Mouse (Mus musculus) stomach, postnatal 0 days (tissue): ENCODE results near the gene Mtr. TPM values are rescaled to one million over a fixed set of nuclear protein-coding genes. Genes with fewer than 3 reads are reported as not detected.

Experiments
- ATAC-seq: fragments of 200-750 bp; cut with Nextera tagmentation; 2 replicates; pipeline ENCODE4 v1.8.0; 2017; ENCODE audit not compliant: low FRiP score, low TSS enrichment
- DNase-seq: peaks from one replicate; pipeline ENCODE4 v3.0.0-alpha.2; 2016; ENCODE audit warnings: low spot score
- H3K27ac ChIP-seq: fragments of 300-500 bp; sonication (generic); replicated peaks from 2 replicates; pipeline ENCODE4 v1.5.1; 2014; ENCODE audit warnings: mild to moderate bottlenecking, control low read depth
- H3K27me3 ChIP-seq: fragments of 300-500 bp; sonication (generic); 2 replicates; pipeline ENCODE4 v1.6.1; 2014; ENCODE audit warnings: low read length; ENCODE audit not compliant: control insufficient read depth, insufficient read depth
- H3K36me3 ChIP-seq: fragments of 300-500 bp; sonication (generic); 2 replicates; pipeline ENCODE4 v1.6.1; 2014; ENCODE audit warnings: low read length, mixed read lengths; ENCODE audit not compliant: control insufficient read depth, insufficient read depth
- H3K4me1 ChIP-seq: fragments of 300-500 bp; sonication (generic); replicated peaks from 2 replicates; pipeline ENCODE4 v1.6.1; 2014; ENCODE audit warnings: antibody characterized with exemption; ENCODE audit not compliant: control insufficient read depth, insufficient read depth
- H3K4me2 ChIP-seq: fragments of 300-500 bp; sonication (generic); replicated peaks from 2 replicates; pipeline ENCODE4 v1.6.1; 2014; ENCODE audit warnings: low read depth, mild to moderate bottlenecking, control low read depth, moderate library complexity
- H3K4me3 ChIP-seq: fragments of 300-500 bp; sonication (generic); 2 replicates; pipeline ENCODE4 v1.5.1; 2014; ENCODE audit warnings: low read depth, low read length, control low read depth
- H3K9ac ChIP-seq: fragments of 300-500 bp; sonication (generic); 2 replicates; pipeline ENCODE4 v1.6.1; 2014; ENCODE audit warnings: mild to moderate bottlenecking, low read length, control low read depth, mixed read lengths
- H3K9me3 ChIP-seq: fragments of 300-500 bp; sonication (generic); 2 replicates; pipeline ENCODE4 v1.6.1; 2016; ENCODE audit warnings: low read length; ENCODE audit not compliant: control insufficient read depth
- CTCF ChIP-seq: IDR thresholded peaks from 2 replicates; pipeline ENCODE4 v1.5.1; 2016; ENCODE audit warnings: antibody characterized with exemption, low read depth, mild to moderate bottlenecking, moderate library complexity
- EP300 ChIP-seq: optimal IDR thresholded peaks from 2 replicates; pipeline ENCODE3; 2016; ENCODE audit warnings: antibody characterized with exemption
- WGBS: fragments of 180-500 bp; shearing (Covaris S2); extraction: QIAGEN DNeasy Blood & Tissue Kit; methylation state at CpG from one replicate; pipeline ENCODE4 v1.1.7; 2014; 5-methylcytosine and 5-hydroxymethylcytosine counted together
- polyA plus RNA-seq: library from polyadenylated mRNA; unstranded; fragments of >200 nt; fragmentation: Nextera tagmentation; extraction: Ambion mirVana; gene quantifications from 2 replicates; pipeline ENCODE4 v1.2.1, GENCODE M21; 2015

Gene Mtr
- polyA plus RNA-seq, 1 experiment from 2014 or later: 2.9 TPM

GRCm38 (mm10) chr13:12293810-12294209 lies 35.9 kb upstream of the Mtr start:
- Histone ChIP-seq H3K9ac (no peak overlapping the region), H3K9me3 (no peaks in the 10 kb centered on the region), H3K36me3 (no peaks in the 10 kb centered on the region), H3K27ac (no peak overlapping the region), H3K4me1 (0 out of 2 replicates have a peak, but pooled peaks cover 2% of the 10 kb centered on the region), H3K4me3 (no peak overlapping the region), H3K4me2 (no peak overlapping the region), H3K27me3 (no peaks in the 10 kb centered on the region)
- DNase-seq (no peak), ATAC-seq (peak; percentile 42; the same call in 1 of the 2 replicates)
- WGBS: 62% methylated on average over 7 of the region's 7 CpGs
- TF ChIP-seq CTCF (no peak), EP300 (no peak)

GRCm38 (mm10) chr13:12290700-12291099 lies 32.8 kb upstream of the Mtr start:
- Histone ChIP-seq H3K27ac (no peak overlapping the region), H3K36me3 (no peaks in the 10 kb centered on the region), H3K9ac (no peak overlapping the region), H3K9me3 (no peaks in the 10 kb centered on the region), H3K4me2 (no peak overlapping the region), H3K4me1 (0 out of 2 replicates have a peak, but pooled peaks cover 2% of the 10 kb centered on the region), H3K4me3 (no peak overlapping the region), H3K27me3 (no peaks in the 10 kb centered on the region)
- ATAC-seq: no peak
- no peak for DNase-seq
- 86% methylated on average over 7 of the region's 7 CpGs for WGBS
- TF ChIP-seq EP300: no peak
- TF ChIP-seq CTCF: no peak

- TF ChIP-seq CTCF (no peak), EP300 (no peak)
- Histone ChIP-seq H3K4me1 (no peaks in the 10 kb centered on the region), H3K27ac (no peak overlapping the region), H3K9me3 (no peaks in the 10 kb centered on the region), H3K27me3 (no peaks in the 10 kb centered on the region), H3K4me3 (no peak overlapping the region), H3K9ac (no peak overlapping the region), H3K36me3 (no peaks in the 10 kb centered on the region), H3K4me2 (no peak overlapping the region)
- no peak for ATAC-seq
- no peak for DNase-seq
- WGBS: 88% methylated on average over 11 of the region's 11 CpGs
These were observed 26.6 kb upstream of the Mtr start for GRCm38 (mm10) chr13:12284528-12284927.

- Histone ChIP-seq H3K4me3 (no peak overlapping the region), H3K9ac (no peak overlapping the region), H3K27ac (no peak overlapping the region), H3K9me3 (no peaks in the 10 kb centered on the region), H3K36me3 (no peaks in the 10 kb centered on the region), H3K27me3 (no peaks in the 10 kb centered on the region), H3K4me2 (no peak overlapping the region), H3K4me1 (no peaks in the 10 kb centered on the region)
- no peak for ATAC-seq
- 75% methylated on average over 3 of the region's 3 CpGs for WGBS
- TF ChIP-seq CTCF: no peak
- TF ChIP-seq EP300: no peak
- DNase-seq: no peak
These were observed 25.9 kb upstream of the Mtr start for GRCm38 (mm10) chr13:12283826-12284225.

- TF ChIP-seq CTCF: no peak
- no peak for TF ChIP-seq EP300
- Histone ChIP-seq H3K9ac (no peak overlapping the region), H3K4me1 (no peaks in the 10 kb centered on the region), H3K9me3 (no peaks in the 10 kb centered on the region), H3K4me3 (no peak overlapping the region), H3K36me3 (no peaks in the 10 kb centered on the region), H3K27ac (no peak overlapping the region), H3K27me3 (no peaks in the 10 kb centered on the region), H3K4me2 (no peak overlapping the region)
- DNase-seq (no peak), ATAC-seq (no peak)
- 73% methylated on average over 6 of the region's 6 CpGs for WGBS
These were observed 16.8 kb upstream of the Mtr start for GRCm38 (mm10) chr13:12274721-12275120.

GRCm38 (mm10) chr13:12274220-12274619 lies 16.3 kb upstream of the Mtr start:
- H3K27ac ChIP-seq: no peak overlapping the region
- H3K36me3 ChIP-seq: no peaks in the 10 kb centered on the region
- no peak overlapping the region for H3K4me3 ChIP-seq
- no peaks in the 10 kb centered on the region for H3K27me3 ChIP-seq
- DNase-seq (no peak), ATAC-seq (no peak)
- H3K4me1 ChIP-seq: no peaks in the 10 kb centered on the region
- no peaks in the 10 kb centered on the region for H3K9me3 ChIP-seq
- H3K4me2 ChIP-seq: no peak overlapping the region
- WGBS: 81% methylated on average over 4 of the region's 4 CpGs
- no peak overlapping the region for H3K9ac ChIP-seq
- no peak for TF ChIP-seq CTCF
- TF ChIP-seq EP300: no peak
